Mouse (Mus musculus) forebrain, embryonic 14.5 days (tissue): Measurements from ENCODE around the gene Casp3. TPM values are rescaled to one million over a fixed set of nuclear protein-coding genes. Genes with fewer than 3 reads are reported as not detected.

Source experiments
- ATAC-seq: fragments of 200-750 bp; cut with Nextera tagmentation; 2 replicates; pipeline ENCODE4 v1.8.0; 2017; ENCODE audit warnings: mild to moderate bottlenecking, moderate library complexity
- DNase-seq: peaks from one replicate; pipeline ENCODE4 v3.0.0-alpha.2; 2015; ENCODE audit warnings: low spot score
- H3K27ac ChIP-seq: fragments of 300-500 bp; sonication (generic); 2 replicates; pipeline ENCODE4 v1.5.1; 2014; ENCODE audit warnings: low read depth, mild to moderate bottlenecking, control low read depth, low read length, moderate library complexity
- H3K27me3 ChIP-seq: fragments of 300-500 bp; sonication (generic); replicated peaks from 2 replicates; pipeline ENCODE4 v1.6.1; 2014; ENCODE audit warnings: low read length, control low read depth, mixed read lengths; ENCODE audit not compliant: control insufficient read depth, insufficient read depth
- H3K36me3 ChIP-seq: fragments of 300-500 bp; sonication (generic); 2 replicates; pipeline ENCODE4 v1.6.1; 2014; ENCODE audit warnings: low read length, control low read depth; ENCODE audit not compliant: control insufficient read depth, insufficient read depth
- H3K4me1 ChIP-seq: fragments of 300-500 bp; sonication (generic); 2 replicates; pipeline ENCODE4 v1.6.1; 2014; ENCODE audit warnings: antibody characterized with exemption, low read length, control low read depth; ENCODE audit not compliant: control insufficient read depth, insufficient read depth
- H3K4me2 ChIP-seq: fragments of 300-500 bp; sonication (generic); 2 replicates; pipeline ENCODE4 v1.6.1; 2014; ENCODE audit warnings: mild to moderate bottlenecking, control low read depth, low read length
- H3K4me3 ChIP-seq: fragments of 300-500 bp; sonication (generic); 2 replicates; pipeline ENCODE4 v1.5.1; 2014; ENCODE audit warnings: low read depth, low read length, control low read depth
- H3K9ac ChIP-seq: fragments of 300-500 bp; sonication (generic); 2 replicates; pipeline ENCODE4 v1.6.1; 2014; ENCODE audit warnings: mild to moderate bottlenecking, low read length, control low read depth, moderate library complexity
- H3K9me3 ChIP-seq: fragments of 300-500 bp; sonication (generic); replicated peaks from 2 replicates; pipeline ENCODE4 v1.6.1; 2016; ENCODE audit warnings: low read length, control low read depth, mixed read lengths; ENCODE audit not compliant: control insufficient read depth
- WGBS: fragments of 180-500 bp; shearing (Covaris S2); extraction: QIAGEN DNeasy Blood & Tissue Kit; methylation state at CpG from one replicate; pipeline ENCODE4 v1.1.7; 2014; 5-methylcytosine and 5-hydroxymethylcytosine counted together
- polyA plus RNA-seq: library from polyadenylated mRNA; unstranded; fragments of >200 nt; fragmentation: Nextera tagmentation; extraction: Ambion mirVana; gene quantifications from 2 replicates; pipeline ENCODE4 v1.2.1, GENCODE M21; 2014

Casp3 gene
- polyA plus RNA-seq, 1 experiment from 2014 or later: 227 TPM

DNA sequence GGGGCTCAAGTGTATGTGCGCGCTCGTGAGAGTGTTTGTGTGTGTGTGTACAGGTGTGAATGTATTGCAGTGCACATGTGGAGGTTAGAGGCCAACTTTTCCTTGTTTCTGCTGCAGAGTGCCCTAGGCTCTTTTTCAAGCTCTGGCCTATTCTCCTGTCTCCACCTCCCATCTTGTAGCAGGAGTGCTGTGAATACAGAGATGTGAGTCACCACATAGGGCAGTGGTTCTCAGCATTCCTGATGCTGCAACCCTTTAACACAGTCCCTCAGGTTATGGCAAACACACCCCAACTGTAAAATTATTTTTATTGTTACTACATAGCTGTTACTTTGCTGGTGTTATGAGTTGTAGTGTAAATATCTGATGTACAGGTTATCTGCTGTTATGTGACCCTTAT is 13.3 kb downstream of the Casp3 start:
- Histone ChIP-seq H3K4me3 (no peak overlapping the region), H3K4me2 (no peak overlapping the region), H3K27ac (no peak overlapping the region), H3K27me3 (no peaks in the 10 kb centered on the region), H3K36me3 (peaks cover 52% of the 10 kb centered on the region), H3K4me1 (no peaks in the 10 kb centered on the region), H3K9ac (no peak overlapping the region), H3K9me3 (no peaks in the 10 kb centered on the region)
- 99% methylated on average over 3 of the region's 3 CpGs for WGBS
- DNase-seq (no peak), ATAC-seq (no peak)

DNA sequence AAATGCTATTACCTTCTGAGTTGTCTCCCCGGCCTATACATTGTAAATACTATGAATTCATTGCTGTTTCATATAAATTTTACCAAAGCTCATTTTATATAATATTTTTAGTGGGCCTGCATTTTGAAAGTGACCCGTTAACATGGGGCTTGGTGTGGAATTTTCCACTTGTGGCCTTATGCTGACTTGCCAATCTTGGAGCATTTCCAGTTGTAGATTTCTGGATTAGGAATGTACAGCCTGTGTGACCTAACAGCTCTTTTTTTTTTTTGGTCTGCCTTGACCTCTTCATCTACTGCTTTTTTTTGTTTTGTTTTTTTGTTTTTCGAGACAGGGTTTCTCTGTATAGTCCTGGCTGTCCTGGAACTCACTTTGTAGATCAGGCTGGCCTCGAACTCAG is 13.8 kb downstream of the Casp3 start:
- Histone ChIP-seq H3K9ac (no peak overlapping the region), H3K4me1 (no peaks in the 10 kb centered on the region), H3K36me3 (peaks cover 57% of the 10 kb centered on the region), H3K4me2 (no peak overlapping the region), H3K4me3 (no peak overlapping the region), H3K9me3 (no peaks in the 10 kb centered on the region), H3K27ac (no peak overlapping the region), H3K27me3 (no peaks in the 10 kb centered on the region)
- DNase-seq (no peak), ATAC-seq (no peak)
- 93% methylated on average over 4 of the region's 4 CpGs for WGBS

DNA sequence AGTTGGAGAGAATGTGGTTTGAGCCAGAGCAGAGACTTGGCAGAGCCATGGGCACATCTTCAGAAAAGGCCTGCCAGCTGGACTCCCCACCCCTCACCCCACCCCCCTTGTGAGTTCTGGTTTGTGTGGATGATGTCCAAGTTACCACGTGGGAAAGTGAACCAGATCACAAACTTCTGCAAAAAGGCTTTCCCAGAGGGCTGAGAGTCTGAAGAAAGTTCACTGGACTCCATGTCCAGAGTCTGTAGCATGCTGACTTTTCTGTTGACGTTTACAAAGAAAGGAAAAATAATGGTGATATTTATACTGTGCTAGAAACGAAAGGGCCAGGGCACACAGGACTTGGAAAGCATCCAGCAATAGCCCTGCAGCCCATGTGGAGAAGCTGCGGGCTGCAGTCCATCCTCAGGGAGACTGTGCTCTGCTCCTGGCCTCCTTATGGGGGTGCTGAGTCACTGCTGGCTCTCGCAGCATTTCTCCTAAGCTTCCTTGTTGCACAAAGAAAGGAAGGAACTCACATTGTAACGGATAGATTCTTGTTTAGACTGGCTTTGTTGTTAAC is 22.0 kb downstream of the Casp3 start:
- no peak overlapping the region for H3K4me3 ChIP-seq
- peaks cover 53% of the 10 kb centered on the region for H3K36me3 ChIP-seq
- H3K27me3 ChIP-seq: no peaks in the 10 kb centered on the region
- no peak overlapping the region for H3K27ac ChIP-seq
- 42% methylated on average over 6 of the region's 6 CpGs for WGBS
- no peak overlapping the region for H3K9ac ChIP-seq
- no peaks in the 10 kb centered on the region for H3K4me1 ChIP-seq
- no peak overlapping the region for H3K4me2 ChIP-seq
- DNase-seq (peak; percentile 71), ATAC-seq (peak; percentile 78)
- H3K9me3 ChIP-seq: no peaks in the 10 kb centered on the region

DNA sequence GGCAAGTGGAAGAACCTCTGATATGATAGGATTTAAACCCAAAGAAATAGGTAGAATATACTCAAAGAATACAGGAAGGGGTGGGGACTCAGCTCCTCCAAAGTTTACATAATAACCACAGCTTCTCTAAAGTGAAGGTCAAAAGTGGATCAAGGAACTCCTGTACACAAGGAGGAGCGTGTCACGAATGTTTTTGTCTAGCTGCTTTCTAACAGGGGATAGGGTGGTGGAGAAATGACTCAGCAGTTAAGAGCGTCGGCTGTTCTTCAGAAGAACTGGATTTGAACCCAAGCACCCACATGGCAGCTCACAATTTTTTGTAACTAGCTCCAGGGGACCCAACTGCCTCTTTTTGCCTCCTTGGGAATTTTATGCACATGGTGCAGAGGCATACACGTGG is 22.8 kb downstream of the Casp3 start:
- H3K36me3 ChIP-seq: peaks cover 46% of the 10 kb centered on the region
- H3K4me3 ChIP-seq: no peak overlapping the region
- H3K9me3 ChIP-seq: no peaks in the 10 kb centered on the region
- DNase-seq (no peak), ATAC-seq (no peak)
- no peaks in the 10 kb centered on the region for H3K27me3 ChIP-seq
- 92% methylated on average over 5 of the region's 5 CpGs for whole genome bisulfite sequencing
- H3K9ac ChIP-seq: no peak overlapping the region
- no peak overlapping the region for H3K27ac ChIP-seq
- H3K4me1 ChIP-seq: no peaks in the 10 kb centered on the region
- no peak overlapping the region for H3K4me2 ChIP-seq

DNA sequence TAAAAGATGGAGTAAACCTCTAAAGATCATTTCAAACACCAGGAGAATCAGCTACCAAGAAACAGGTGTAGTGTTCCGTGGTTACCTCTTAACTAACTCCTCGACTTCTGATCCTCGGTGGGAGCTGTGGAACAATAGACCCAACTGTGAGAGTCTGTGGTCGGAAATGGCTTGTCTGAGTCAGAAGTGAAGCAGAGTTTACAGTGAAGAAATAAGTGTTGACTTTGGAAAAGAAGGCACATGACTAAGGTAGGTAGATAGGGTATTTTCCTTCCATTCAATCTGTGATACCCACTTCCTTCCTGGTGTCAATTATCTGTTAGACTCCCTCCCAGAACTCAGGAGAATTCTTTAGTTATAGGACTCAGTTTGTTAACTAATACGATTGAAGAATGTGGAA is 24.2 kb downstream of the Casp3 start:
- Histone ChIP-seq H3K36me3 (peaks cover 32% of the 10 kb centered on the region), H3K4me2 (no peak overlapping the region), H3K4me1 (no peaks in the 10 kb centered on the region), H3K27me3 (no peaks in the 10 kb centered on the region), H3K9me3 (no peaks in the 10 kb centered on the region), H3K27ac (no peak overlapping the region), H3K9ac (no peak overlapping the region), H3K4me3 (no peak overlapping the region)
- WGBS: 94% methylated on average over 5 of the region's 5 CpGs
- ATAC-seq (no peak), DNase-seq (no peak)

DNA sequence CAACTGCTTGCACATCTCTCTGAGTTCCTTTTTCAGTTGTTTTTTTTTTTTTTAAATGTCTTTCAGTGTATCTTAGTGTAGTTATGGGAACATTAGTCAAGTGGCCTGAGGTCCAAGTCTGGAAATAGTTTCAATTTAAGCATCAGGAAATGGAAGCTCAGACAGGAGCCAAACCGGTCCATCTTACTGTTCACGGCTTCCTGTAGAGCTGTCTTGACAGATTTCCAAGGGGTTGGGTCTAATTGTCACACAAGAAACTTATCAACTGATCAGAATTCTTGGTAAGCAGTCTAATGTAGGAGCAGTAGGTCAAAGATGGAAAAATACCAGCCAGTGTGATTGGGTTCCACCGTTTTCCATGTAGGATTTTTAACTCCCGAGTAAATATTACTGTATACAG is 31.3 kb downstream of the Casp3 start:
- H3K4me3 ChIP-seq: no peak overlapping the region
- DNase-seq (no peak), ATAC-seq (no peak)
- H3K4me1 ChIP-seq: no peaks in the 10 kb centered on the region
- H3K9ac ChIP-seq: no peak overlapping the region
- H3K36me3 ChIP-seq: no peaks in the 10 kb centered on the region
- no peaks in the 10 kb centered on the region for H3K27me3 ChIP-seq
- H3K27ac ChIP-seq: no peak overlapping the region
- 97% methylated on average over 4 of the region's 4 CpGs for WGBS
- no peaks in the 10 kb centered on the region for H3K9me3 ChIP-seq
- no peak overlapping the region for H3K4me2 ChIP-seq

DNA sequence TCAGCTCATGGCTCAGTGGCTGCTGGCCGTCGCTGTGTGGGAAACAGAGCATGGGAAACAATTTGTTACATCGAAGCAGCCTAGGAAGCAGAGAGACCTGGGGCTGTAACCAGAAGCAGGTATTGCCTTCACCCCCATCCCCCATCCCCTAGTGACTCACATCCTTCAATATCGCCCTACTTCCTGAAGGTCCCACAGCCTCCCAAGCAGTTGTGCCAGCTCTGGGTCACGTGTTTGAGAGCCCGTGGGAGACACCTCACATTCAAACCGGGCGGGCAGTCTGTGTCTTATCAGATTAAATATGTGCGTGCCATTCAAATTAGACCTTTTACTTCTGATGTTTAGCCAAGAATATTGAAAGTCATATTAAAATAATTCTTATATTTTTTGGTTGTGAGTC is 34.8 kb downstream of the Casp3 start:
- Histone ChIP-seq H3K36me3 (no peaks in the 10 kb centered on the region), H3K27me3 (no peaks in the 10 kb centered on the region), H3K9ac (no peak overlapping the region), H3K4me1 (no peaks in the 10 kb centered on the region), H3K4me2 (no peak overlapping the region), H3K27ac (no peak overlapping the region), H3K9me3 (no peaks in the 10 kb centered on the region), H3K4me3 (no peak overlapping the region)
- ATAC-seq: no peak
- 86% methylated on average over 9 of the region's 9 CpGs for WGBS
- DNase-seq: no peak

DNA sequence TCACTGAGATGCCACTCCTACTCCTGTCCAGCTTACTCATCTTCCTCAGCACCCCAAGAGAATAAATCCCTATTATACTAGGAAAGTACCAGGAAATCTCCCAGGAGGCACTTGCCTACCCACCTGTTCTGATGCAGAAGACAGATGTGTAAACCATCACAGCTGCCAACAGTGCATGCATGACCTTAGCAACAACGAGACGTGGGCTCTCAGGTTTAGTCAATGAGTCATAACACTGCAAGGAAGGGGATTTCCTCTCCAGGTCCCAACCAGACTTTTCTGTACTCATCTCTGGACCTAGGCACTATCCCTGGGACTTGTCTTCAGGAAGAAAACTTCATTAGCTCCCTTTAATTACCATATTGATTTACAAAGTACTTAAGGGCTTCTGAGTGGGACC is 38.8 kb downstream of the Casp3 start:
- no peaks in the 10 kb centered on the region for H3K9me3 ChIP-seq
- no peak overlapping the region for H3K4me2 ChIP-seq
- WGBS: 95% methylated on average over 2 of the region's 2 CpGs
- no peak overlapping the region for H3K9ac ChIP-seq
- H3K36me3 ChIP-seq: no peaks in the 10 kb centered on the region
- H3K4me1 ChIP-seq: no peaks in the 10 kb centered on the region
- H3K27me3 ChIP-seq: no peaks in the 10 kb centered on the region
- DNase-seq (no peak), ATAC-seq (no peak)
- H3K27ac ChIP-seq: no peak overlapping the region
- no peak overlapping the region for H3K4me3 ChIP-seq

DNA sequence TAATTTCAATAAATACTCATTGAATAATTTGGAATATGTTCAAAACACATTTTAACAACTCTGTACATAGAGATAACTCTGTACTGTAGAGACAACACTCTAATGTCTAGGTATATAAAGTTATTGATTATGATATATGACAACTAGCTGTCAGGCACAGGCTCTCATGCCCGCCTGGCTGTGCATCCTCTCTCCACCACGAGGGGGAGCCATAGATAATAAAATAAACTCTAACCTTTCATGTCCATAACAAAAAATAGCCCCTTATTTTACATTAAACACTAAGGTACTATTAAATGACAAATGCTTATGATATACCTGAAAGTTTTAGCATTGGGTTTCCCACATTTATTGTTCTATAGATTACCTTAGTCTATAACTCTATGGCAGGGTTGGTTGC is 54.4 kb downstream of the Casp3 start:
- WGBS: 0% methylated on average over 2 of the region's 2 CpGs
- DNase-seq (peak; percentile 63), ATAC-seq (0 out of 2 replicates have a peak, but pooled peaks have one; percentile 29)
- Histone ChIP-seq H3K4me3 (no peak overlapping the region), H3K27ac (no peak overlapping the region), H3K36me3 (no peaks in the 10 kb centered on the region), H3K9me3 (no peaks in the 10 kb centered on the region), H3K4me1 (no peaks in the 10 kb centered on the region), H3K4me2 (no peak overlapping the region), H3K9ac (no peak overlapping the region), H3K27me3 (no peaks in the 10 kb centered on the region)
